Mouse (Mus musculus) stomach, postnatal 0 days (tissue): ENCODE measurements around the gene Pabpn1l. TPM values are rescaled to one million over a fixed set of nuclear protein-coding genes. Genes with fewer than 3 reads are reported as not detected.
A peak's percentile ranks its signal among the peaks of the same experiment; 100 is the strongest.

Source experiments
- ATAC-seq: fragments of 200-750 bp; cut with Nextera tagmentation; 2 replicates; pipeline ENCODE4 v1.8.0; 2017; ENCODE audit not compliant: low FRiP score, low TSS enrichment
- DNase-seq: peaks from one replicate; pipeline ENCODE4 v3.0.0-alpha.2; 2016; ENCODE audit warnings: low spot score
- H3K27ac ChIP-seq: fragments of 300-500 bp; sonication (generic); replicated peaks from 2 replicates; pipeline ENCODE4 v1.5.1; 2014; ENCODE audit warnings: mild to moderate bottlenecking, control low read depth
- H3K27me3 ChIP-seq: fragments of 300-500 bp; sonication (generic); 2 replicates; pipeline ENCODE4 v1.6.1; 2014; ENCODE audit warnings: low read length; ENCODE audit not compliant: control insufficient read depth, insufficient read depth
- H3K36me3 ChIP-seq: fragments of 300-500 bp; sonication (generic); 2 replicates; pipeline ENCODE4 v1.6.1; 2014; ENCODE audit warnings: low read length, mixed read lengths; ENCODE audit not compliant: control insufficient read depth, insufficient read depth
- H3K4me1 ChIP-seq: fragments of 300-500 bp; sonication (generic); replicated peaks from 2 replicates; pipeline ENCODE4 v1.6.1; 2014; ENCODE audit warnings: antibody characterized with exemption; ENCODE audit not compliant: control insufficient read depth, insufficient read depth
- H3K4me2 ChIP-seq: fragments of 300-500 bp; sonication (generic); replicated peaks from 2 replicates; pipeline ENCODE4 v1.6.1; 2014; ENCODE audit warnings: low read depth, mild to moderate bottlenecking, control low read depth, moderate library complexity
- H3K4me3 ChIP-seq: fragments of 300-500 bp; sonication (generic); 2 replicates; pipeline ENCODE4 v1.5.1; 2014; ENCODE audit warnings: low read depth, low read length, control low read depth
- H3K9ac ChIP-seq: fragments of 300-500 bp; sonication (generic); 2 replicates; pipeline ENCODE4 v1.6.1; 2014; ENCODE audit warnings: mild to moderate bottlenecking, low read length, control low read depth, mixed read lengths
- H3K9me3 ChIP-seq: fragments of 300-500 bp; sonication (generic); 2 replicates; pipeline ENCODE4 v1.6.1; 2016; ENCODE audit warnings: low read length; ENCODE audit not compliant: control insufficient read depth
- CTCF ChIP-seq: IDR thresholded peaks from 2 replicates; pipeline ENCODE4 v1.5.1; 2016; ENCODE audit warnings: antibody characterized with exemption, low read depth, mild to moderate bottlenecking, moderate library complexity
- EP300 ChIP-seq: optimal IDR thresholded peaks from 2 replicates; pipeline ENCODE3; 2016; ENCODE audit warnings: antibody characterized with exemption
- WGBS: fragments of 180-500 bp; shearing (Covaris S2); extraction: QIAGEN DNeasy Blood & Tissue Kit; methylation state at CpG from one replicate; pipeline ENCODE4 v1.1.7; 2014; 5-methylcytosine and 5-hydroxymethylcytosine counted together
- polyA plus RNA-seq: library from polyadenylated mRNA; unstranded; fragments of >200 nt; fragmentation: Nextera tagmentation; extraction: Ambion mirVana; gene quantifications from 2 replicates; pipeline ENCODE4 v1.2.1, GENCODE M21; 2015

The Pabpn1l gene
- polyA plus RNA-seq, 1 experiment from 2014 or later: 0.08 TPM

- ATAC-seq (0 out of 2 replicates have a peak, but pooled peaks have one; percentile 19), DNase-seq (peak; percentile 48)
- Histone ChIP-seq H3K9ac (no peak overlapping the region), H3K4me2 (no peak overlapping the region), H3K9me3 (no peaks in the 10 kb centered on the region), H3K4me1 (0 out of 2 replicates have a peak, but pooled peaks cover 2% of the 10 kb centered on the region), H3K27me3 (no peaks in the 10 kb centered on the region), H3K27ac (0 out of 2 replicates have a peak overlapping the region, but pooled peaks have one; percentile 24), H3K36me3 (no peaks in the 10 kb centered on the region), H3K4me3 (no peak overlapping the region)
- TF ChIP-seq CTCF (no peak), EP300 (no peak)
- WGBS: 70% methylated on average over 13 of the region's 13 CpGs
Observed at GRCm38 (mm10) chr8:122656056-122656999, 33.8 kb upstream of the Pabpn1l start.

- Histone ChIP-seq H3K27me3 (no peaks in the 10 kb centered on the region), H3K9ac (no peak overlapping the region), H3K36me3 (no peaks in the 10 kb centered on the region), H3K4me2 (no peak overlapping the region), H3K4me1 (no peaks in the 10 kb centered on the region), H3K27ac (no peak overlapping the region), H3K4me3 (no peak overlapping the region), H3K9me3 (no peaks in the 10 kb centered on the region)
- ATAC-seq (peak; percentile 52; the same call in 1 of the 2 replicates), DNase-seq (no peak)
- 20% methylated on average over 7 of the region's 7 CpGs for WGBS
- TF ChIP-seq EP300 (no peak), CTCF (no peak)
Observed at GRCm38 (mm10) chr8:122654768-122655167, 32.2 kb upstream of the Pabpn1l start.

GRCm38 (mm10) chr8:122652643-122653042 is 30.1 kb upstream of the Pabpn1l start:
- WGBS: 57% methylated on average over 6 of the region's 6 CpGs
- H3K9ac ChIP-seq: no peak overlapping the region
- H3K4me3 ChIP-seq: no peak overlapping the region
- H3K36me3 ChIP-seq: no peaks in the 10 kb centered on the region
- no peak overlapping the region for H3K27ac ChIP-seq
- H3K4me2 ChIP-seq: no peak overlapping the region
- H3K4me1 ChIP-seq: no peaks in the 10 kb centered on the region
- ATAC-seq (no peak), DNase-seq (no peak)
- TF ChIP-seq EP300: no peak
- no peak for TF ChIP-seq CTCF
- no peaks in the 10 kb centered on the region for H3K9me3 ChIP-seq
- no peaks in the 10 kb centered on the region for H3K27me3 ChIP-seq

GRCm38 (mm10) chr8:122651326-122651921 is 28.9 kb upstream of the Pabpn1l start:
- DNase-seq (no peak), ATAC-seq (no peak)
- Histone ChIP-seq H3K4me3 (no peak overlapping the region), H3K9me3 (no peaks in the 10 kb centered on the region), H3K27me3 (no peaks in the 10 kb centered on the region), H3K4me1 (no peaks in the 10 kb centered on the region), H3K27ac (no peak overlapping the region), H3K9ac (no peak overlapping the region), H3K36me3 (no peaks in the 10 kb centered on the region), H3K4me2 (no peak overlapping the region)
- 84% methylated on average over 16 of the region's 16 CpGs for WGBS
- TF ChIP-seq EP300 (no peak), CTCF (no peak)

- no peak overlapping the region for H3K9ac ChIP-seq
- H3K9me3 ChIP-seq: no peaks in the 10 kb centered on the region
- H3K4me1 ChIP-seq: no peaks in the 10 kb centered on the region
- no peak for TF ChIP-seq EP300
- no peak for TF ChIP-seq CTCF
- H3K36me3 ChIP-seq: no peaks in the 10 kb centered on the region
- H3K4me3 ChIP-seq: no peak overlapping the region
- 64% methylated on average over 15 of the region's 15 CpGs for WGBS
- DNase-seq: no peak
- ATAC-seq: no peak
- no peaks in the 10 kb centered on the region for H3K27me3 ChIP-seq
- H3K4me2 ChIP-seq: no peak overlapping the region
- H3K27ac ChIP-seq: no peak overlapping the region
Observed at GRCm38 (mm10) chr8:122648192-122648970, 25.8 kb upstream of the Pabpn1l start.
